In the genomic region with DNA sequence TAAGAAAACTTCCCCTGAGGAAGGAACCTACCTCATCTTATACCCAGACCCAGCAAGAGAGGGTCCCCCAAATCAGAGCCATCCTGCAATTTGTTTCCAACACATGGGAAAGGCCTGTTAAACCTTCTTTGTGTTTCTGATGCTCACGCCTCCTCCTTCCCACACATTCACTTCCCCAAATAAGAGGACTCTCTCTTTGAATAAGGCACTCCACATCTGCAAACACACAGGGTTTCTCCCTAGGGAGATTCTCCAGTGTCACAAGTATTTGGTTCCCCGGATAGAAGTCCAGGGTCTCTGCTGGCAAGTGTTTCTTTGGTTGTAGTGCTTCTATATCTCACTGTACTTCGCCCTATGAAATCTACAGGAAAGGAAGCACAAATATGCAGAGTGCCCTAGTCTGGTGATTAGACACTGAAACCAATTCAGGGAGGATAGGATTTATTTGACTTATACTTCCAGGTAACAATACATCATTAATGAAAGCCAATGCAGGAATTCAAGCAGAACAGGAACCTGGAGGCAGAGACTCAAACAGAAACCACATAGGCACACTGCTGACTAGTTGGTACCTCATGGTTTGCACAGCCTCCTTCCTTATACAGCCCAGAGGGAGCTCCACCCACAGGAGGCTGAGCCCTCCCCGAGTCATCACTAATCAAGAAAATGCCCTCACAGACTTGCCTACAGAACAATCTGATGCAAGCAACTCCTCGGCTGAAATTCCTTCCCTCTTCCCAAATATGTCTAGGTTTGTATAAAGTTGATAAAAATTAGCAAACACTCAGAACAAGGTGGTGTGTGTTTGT, we compare ENCODE assay signal across 16 mouse cellular contexts. TPM values are rescaled to one million over a fixed set of nuclear protein-coding genes. Genes with fewer than 3 reads are reported as not detected.
A peak's percentile ranks its signal among the peaks of the same experiment; 100 is the strongest.
DNase-seq lines count a peak whose midpoint lies in the region; ATAC-seq lines count a peak whose summit lies in the region.
"Had no signal": no experiment of that assay in that cellular context is flagged by ENCODE, and none has a peak within 500 bp of the region (broad histone marks: within the 10 kb centered on the region; RNA-seq: fewer than 3 reads in every experiment).

No protein-coding gene starts in this region.

- H3K27me3 ChIP-seq in embryonic facial prominence, embryonic 11.5 days (ENCODE audit: control insufficient read depth, insufficient read depth, low read length): no peaks in the 10 kb centered on the region
- no peaks in the 10 kb centered on the region for H3K27me3 ChIP-seq in embryonic facial prominence, embryonic 10.5 days (replicated peaks; ENCODE audit: low read depth, poor library complexity, severe bottlenecking)
- H3K27me3 ChIP-seq: heart, embryonic 12.5 days; hindbrain, embryonic 13.5 days; midbrain, embryonic 12.5 days; neural tube, embryonic 13.5 days; Patski had no signal

- H3K79me2 ChIP-seq in macrophage (ENCODE audit: inconsistent target): no peaks in the 10 kb centered on the region

- peak; percentile 3 for DNase-seq in embryonic facial prominence, embryonic 11.5 days (ENCODE audit: low spot score)
- DNase-seq in embryonic facial prominence, embryonic 10.5 days (ENCODE audit: low spot score): no peak
- DNase-seq in 3T3-L1 (ENCODE audit: low read depth, low spot score): peak; percentile 82
- DNase-seq in kidney, adult 9 months: no peak
- no peak for DNase-seq in right cerebral cortex, postnatal 14 days
- no peak for DNase-seq in urinary bladder, postnatal 25 days (ENCODE audit: low spot score)
- DNase-seq: adrenal gland, adult 8-10 months had no signal

- no peaks in the 10 kb centered on the region for H3K9me3 ChIP-seq in embryonic facial prominence, embryonic 11.5 days (replicated peaks; ENCODE audit: control insufficient read depth, low read length)
- no peaks in the 10 kb centered on the region for H3K9me3 ChIP-seq in embryonic facial prominence, embryonic 10.5 days
- H3K9me3 ChIP-seq: hindbrain, embryonic 13.5 days; midbrain, embryonic 12.5 days; neural tube, embryonic 13.5 days had no signal

- 67% methylated on average over 5 of the region's 5 CpGs for WGBS in embryonic facial prominence, embryonic 11.5 days
- 63% methylated on average over 5 of the region's 5 CpGs for WGBS in embryonic facial prominence, embryonic 10.5 days
- 47% methylated on average over 5 of the region's 5 CpGs for WGBS in macrophage (ENCODE audit: missing documents)

- no peaks in the 10 kb centered on the region for H3K36me3 ChIP-seq in embryonic facial prominence, embryonic 11.5 days (replicated peaks; ENCODE audit: control insufficient read depth, insufficient read depth, low read depth, low read length)
- H3K36me3 ChIP-seq in embryonic facial prominence, embryonic 10.5 days (replicated peaks): peaks cover 4% of the 10 kb centered on the region; the same call in 1 of the 2 replicates
- H3K36me3 ChIP-seq in macrophage (ENCODE audit: inconsistent target): no peaks in the 10 kb centered on the region

- no peak overlapping the region for H3K27ac ChIP-seq in embryonic facial prominence, embryonic 11.5 days (replicated peaks; ENCODE audit: low read depth, low read length)
- H3K27ac ChIP-seq in embryonic facial prominence, embryonic 10.5 days (replicated peaks): no peak overlapping the region
- H3K27ac ChIP-seq in macrophage: 0 out of 2 replicates have a peak overlapping the region, but pooled peaks have one; percentile 2
- H3K27ac ChIP-seq: hindbrain, embryonic 13.5 days; kidney, postnatal 0 days; midbrain, embryonic 12.5 days; neural tube, embryonic 13.5 days had no signal

- ATAC-seq in embryonic facial prominence, embryonic 11.5 days (replicated peaks; ENCODE audit: insufficient number of reproducible peaks, low FRiP score, low TSS enrichment, low read depth): no peak
- peak; percentile 64 for ATAC-seq in common myeloid progenitor, adult 5-6 weeks (replicated peaks; ENCODE audit: low read depth, poor library complexity, severe bottlenecking)
- ATAC-seq: Patski had no signal

- H3K4me1 ChIP-seq in embryonic facial prominence, embryonic 11.5 days (ENCODE audit: control insufficient read depth, insufficient read depth, low read length): no peaks in the 10 kb centered on the region
- H3K4me1 ChIP-seq in embryonic facial prominence, embryonic 10.5 days: peaks cover 9% of the 10 kb centered on the region
- H3K4me1 ChIP-seq: midbrain, embryonic 12.5 days had no signal

- no peak overlapping the region for H3K4me3 ChIP-seq in embryonic facial prominence, embryonic 11.5 days (ENCODE audit: low read depth, low read length)
- H3K4me3 ChIP-seq in embryonic facial prominence, embryonic 10.5 days: no peak overlapping the region
- no peak overlapping the region for H3K4me3 ChIP-seq in macrophage (ENCODE audit: inconsistent target)
- H3K4me3 ChIP-seq: heart, embryonic 12.5 days; hindbrain, embryonic 13.5 days; midbrain, embryonic 12.5 days; neural tube, embryonic 13.5 days had no signal

- H3K4me2 ChIP-seq in embryonic facial prominence, embryonic 11.5 days (ENCODE audit: low read depth, low read length): no peak overlapping the region
- H3K4me2 ChIP-seq: heart, embryonic 12.5 days; hindbrain, embryonic 13.5 days; midbrain, embryonic 12.5 days; neural tube, embryonic 13.5 days had no signal

- H3K9ac ChIP-seq in embryonic facial prominence, embryonic 11.5 days (replicated peaks; ENCODE audit: low read length): no peak overlapping the region
- H3K9ac ChIP-seq: heart, embryonic 12.5 days; hindbrain, embryonic 13.5 days; midbrain, embryonic 12.5 days; neural tube, embryonic 13.5 days had no signal

RNA-seq across cellular contexts. Expression of gene Tspan32, which starts 16.7 kb away (rescaled TPM):
- polyA plus RNA-seq in embryonic facial prominence, embryonic 11.5 days (2014; fragmentation: Nextera tagmentation; extraction: Ambion mirVana): 4.0 and 4.8 TPM in 2 replicates
- 4.4 and 4.6 TPM in 2 replicates for polyA plus RNA-seq in embryonic facial prominence, embryonic 10.5 days (2016; fragmentation: Nextera tagmentation; extraction: Ambion mirVana)
- total RNA-seq in common myeloid progenitor, adult 5-6 weeks (2017): 115 and 119 TPM in 2 replicates
- 10 to 100 TPM in 22 of 26 experiments, 1 to 10 TPM in 4; 3.4 to 54.6 (median 29.8) TPM for total RNA-seq in macrophage (2018; cell fraction: chromatin; rRNA removed)
- 10 to 100 TPM; 10.3 to 29.2 (median 21.3) TPM for total RNA-seq in macrophage (2018; cell fraction: cytosol; rRNA removed)
- total RNA-seq in macrophage (2018; cell fraction: nucleus; rRNA removed): 10 to 100 TPM in 24 of 26 experiments, 1 to 10 TPM in 2; 8.3 to 55.5 (median 26.9) TPM
- polyA plus RNA-seq in macrophage (2018): 12.2 to 22.1 TPM (median 14.6 TPM) in 3 replicates

RNA-seq across cellular contexts. Expression of gene Cd81, which starts 31.0 kb away (rescaled TPM):
- polyA plus RNA-seq in embryonic facial prominence, embryonic 11.5 days (2014; fragmentation: Nextera tagmentation; extraction: Ambion mirVana): 286 and 304 TPM in 2 replicates
- 251 and 255 TPM in 2 replicates for polyA plus RNA-seq in embryonic facial prominence, embryonic 10.5 days (2016; fragmentation: Nextera tagmentation; extraction: Ambion mirVana)
- 187 and 210 TPM in 2 replicates for total RNA-seq in common myeloid progenitor, adult 5-6 weeks (2017)
- 100 to 1,000 TPM in 1 of 26 experiments, 10 to 100 TPM in 25; 16.9 to 122 (median 35.5) TPM for total RNA-seq in macrophage (2018; cell fraction: chromatin; rRNA removed)
- 100 to 1,000 TPM; 101 to 168 (median 133) TPM for total RNA-seq in macrophage (2018; cell fraction: cytosol; rRNA removed)
- total RNA-seq in macrophage (2018; cell fraction: nucleus; rRNA removed): 100 to 1,000 TPM in 16 of 26 experiments, 10 to 100 TPM in 10; 64.2 to 209 (median 121) TPM
- 105 to 150 TPM (median 143 TPM) in 3 replicates for polyA plus RNA-seq in macrophage (2018)

RNA-seq across cellular contexts. Expression of gene Tssc4, which starts 47.5 kb away (rescaled TPM):
- polyA plus RNA-seq in embryonic facial prominence, embryonic 11.5 days (2014; fragmentation: Nextera tagmentation; extraction: Ambion mirVana): 59.8 and 65.2 TPM in 2 replicates
- polyA plus RNA-seq in embryonic facial prominence, embryonic 10.5 days (2016; fragmentation: Nextera tagmentation; extraction: Ambion mirVana): 130 and 132 TPM in 2 replicates
- 25.3 and 25.5 TPM in 2 replicates for total RNA-seq in common myeloid progenitor, adult 5-6 weeks (2017)
- total RNA-seq in macrophage (2018; cell fraction: chromatin; rRNA removed): 10 to 100 TPM in 16 of 26 experiments, 1 to 10 TPM in 10; 3.8 to 29.1 (median 11.1) TPM
- 10 to 100 TPM in 22 of 26 experiments, 1 to 10 TPM in 4; 6.4 to 19.3 (median 16.0) TPM for total RNA-seq in macrophage (2018; cell fraction: cytosol; rRNA removed)
- total RNA-seq in macrophage (2018; cell fraction: nucleus; rRNA removed): 10 to 100 TPM in 23 of 26 experiments, 1 to 10 TPM in 3; 5.4 to 31.7 (median 18.3) TPM
- polyA plus RNA-seq in macrophage (2018): 11.1 to 20.1 TPM (median 14.3 TPM) in 3 replicates

RNA-seq across cellular contexts. Expression of gene Ascl2, which starts 52.5 kb away (rescaled TPM):
- 0.56 and 0.94 TPM in 2 replicates for polyA plus RNA-seq in embryonic facial prominence, embryonic 11.5 days (2014; fragmentation: Nextera tagmentation; extraction: Ambion mirVana)
- polyA plus RNA-seq in embryonic facial prominence, embryonic 10.5 days (2016; fragmentation: Nextera tagmentation; extraction: Ambion mirVana): 0.25 and 0.52 TPM in 2 replicates
- total RNA-seq in common myeloid progenitor, adult 5-6 weeks (2017): 0.27 TPM in 1 of 2 replicates, not detected in the other
- total RNA-seq in macrophage (2018; cell fraction: chromatin; rRNA removed): under 1 TPM in 4 of 26 experiments, not detected in 22; 0.41 to 0.92 (median 0.68) TPM
- 1 to 10 TPM in 1 of 26 experiments, under 1 TPM in 25; 0.06 to 1.0 (median 0.48) TPM for total RNA-seq in macrophage (2018; cell fraction: cytosol; rRNA removed)
- 1 to 10 TPM in 3 of 26 experiments, under 1 TPM in 7, not detected in 16; 0.33 to 1.3 (median 0.52) TPM for total RNA-seq in macrophage (2018; cell fraction: nucleus; rRNA removed)
- 0.18 to 1.9 TPM (median 0.23 TPM) in 3 replicates for polyA plus RNA-seq in macrophage (2018)
- total RNA-seq: left cerebral cortex, adult 18-20 months had no signal

Comparison
In these comparisons a context has a peak if more than half of its experiments do, and no peak if none do; other contexts are left out.
1. DNase-seq: peak in embryonic facial prominence, embryonic 11.5 days (single experiment) and 3T3-L1 (single experiment); none in embryonic facial prominence, embryonic 10.5 days (single experiment), kidney, adult 9 months (single experiment), right cerebral cortex, postnatal 14 days (single experiment) and urinary bladder, postnatal 25 days (single experiment).